Mouse (Mus musculus) 3134 (cell line): ENCODE results near the gene Rnf144a.

ENCODE experiments used
- DNase-seq: peaks from one replicate; pipeline ENCODE4 v3.0.0-alpha.2; 2011; ENCODE audit warnings: low spot score; ENCODE audit not compliant: insufficient read length; ENCODE audit errors: extremely low read depth

Gene Rnf144a

DNA sequence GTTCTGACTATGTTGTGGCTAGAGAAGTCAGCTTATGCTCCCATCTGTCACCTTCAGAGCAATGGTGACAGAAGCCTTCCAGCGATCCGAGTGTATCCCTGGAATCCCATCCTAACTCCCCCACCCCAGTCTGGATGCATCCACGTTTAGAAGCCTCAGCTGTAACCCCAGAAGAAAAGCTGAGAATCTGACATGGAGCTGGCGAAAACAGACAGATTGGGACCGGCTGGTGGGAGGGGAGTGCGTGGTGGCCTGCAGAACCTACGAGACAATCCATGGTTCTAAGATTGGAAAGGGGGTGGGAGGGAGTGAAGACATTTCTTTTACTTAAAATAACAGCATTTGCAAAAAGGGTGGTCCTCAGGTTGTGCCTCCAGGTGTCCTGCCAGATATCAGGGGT is 37.4 kb downstream of the Rnf144a start:
- no peak for DNase-seq

GRCm38 (mm10) chr12:26376541-26377323 is 38.3 kb downstream of the Rnf144a start:
- DNase-seq, result no peak

GRCm38 (mm10) chr12:26373721-26374120 is 41.3 kb downstream of the Rnf144a start:
- no peak for DNase-seq

DNA sequence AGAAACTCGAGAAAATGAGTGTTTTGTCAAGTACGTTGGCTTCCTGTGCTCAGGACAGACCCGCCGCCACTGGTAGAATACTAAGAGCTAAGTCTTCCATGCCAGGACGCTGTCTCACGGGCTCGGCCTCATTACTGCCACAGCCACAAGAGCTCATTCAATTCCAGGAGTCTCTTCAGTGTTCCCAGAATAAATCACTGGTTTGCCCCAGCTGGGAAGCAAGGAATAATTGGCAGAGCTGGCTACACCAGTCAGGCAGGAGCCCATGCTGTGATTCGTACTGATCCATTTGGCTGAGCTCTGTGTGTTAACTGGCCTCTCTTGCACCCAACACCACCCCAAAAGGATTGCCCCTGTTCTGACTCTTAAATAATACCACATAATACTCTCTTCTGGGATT is 45.0 kb downstream of the Rnf144a start:
- DNase-seq, result no peak

DNA sequence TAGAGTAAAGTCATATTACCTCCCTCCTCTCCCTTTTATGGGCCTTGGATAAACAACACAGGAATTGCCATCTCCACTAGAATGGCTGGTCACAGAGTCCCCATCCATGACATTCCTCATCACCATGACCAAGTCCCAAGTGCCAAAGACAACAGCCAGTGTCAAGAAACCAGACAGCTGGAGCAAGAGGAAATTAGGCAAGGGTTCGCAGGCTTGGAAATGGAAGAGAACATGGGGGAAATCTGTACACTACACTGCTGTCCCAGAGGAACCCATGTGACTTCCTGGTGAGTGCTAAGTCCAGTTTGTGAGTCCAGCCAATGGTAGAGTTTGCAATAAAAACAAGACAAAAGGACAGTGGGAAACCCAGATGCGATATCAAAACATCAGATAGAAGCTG is 47.7 kb downstream of the Rnf144a start:
- no peak for DNase-seq

GRCm38 (mm10) chr12:26366372-26366771 is 48.7 kb downstream of the Rnf144a start:
- DNase-seq, result no peak

DNA sequence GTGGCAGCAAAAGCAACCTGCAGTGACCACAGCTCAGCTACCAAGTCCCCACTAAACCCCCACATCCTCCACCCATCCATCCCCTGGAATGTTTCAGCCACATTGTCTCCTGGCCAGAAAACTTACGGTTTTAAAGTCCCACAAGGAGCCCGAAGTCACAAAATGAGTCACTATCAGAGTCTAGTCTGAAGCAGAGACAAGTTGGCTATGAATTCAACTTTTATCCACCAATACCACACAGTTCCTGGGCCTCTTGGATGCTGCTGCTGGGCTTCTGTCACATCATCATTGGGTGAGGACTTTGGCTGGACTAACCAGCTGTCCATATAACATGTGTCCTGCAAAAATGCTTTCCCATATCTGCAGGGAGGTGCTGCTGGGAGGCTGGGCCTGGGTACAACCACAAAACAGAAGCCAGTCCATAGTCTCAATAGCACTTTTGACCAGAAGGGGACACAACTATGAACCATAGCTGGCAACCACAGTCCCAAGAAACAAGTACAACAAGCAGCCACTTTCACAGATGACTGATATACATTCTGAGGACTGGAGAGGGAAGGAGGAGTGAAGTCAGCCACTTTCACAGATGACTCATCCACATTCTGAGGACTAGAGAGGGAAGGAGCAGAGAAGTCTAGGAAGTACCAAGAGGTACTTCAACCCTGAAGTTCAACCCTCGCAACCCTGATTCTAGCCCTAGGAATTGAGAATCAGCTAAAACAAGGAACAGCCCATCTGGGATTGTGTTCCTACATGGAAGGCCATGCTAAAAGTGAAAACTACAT is 49.3 kb downstream of the Rnf144a start:
- DNase-seq, result no peak

DNA sequence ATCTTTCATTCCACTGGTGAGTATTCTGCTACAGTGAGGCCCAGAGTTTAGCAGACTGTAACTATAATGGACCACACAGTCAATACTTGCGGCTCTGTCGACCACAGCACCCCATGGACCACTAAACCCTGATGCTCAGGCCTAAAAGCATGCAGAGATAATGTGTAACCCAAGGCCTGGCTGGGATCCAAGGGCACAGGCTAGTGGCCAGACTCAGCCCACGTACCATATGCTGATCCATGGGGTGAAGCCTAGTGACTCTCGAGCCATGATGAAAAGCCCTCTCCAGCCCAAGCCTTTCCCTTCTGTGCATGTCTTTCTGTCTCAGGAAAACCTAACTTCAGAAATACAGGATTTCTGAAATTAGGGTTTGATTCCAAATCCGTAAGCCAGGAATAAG is 50.2 kb downstream of the Rnf144a start:
- DNase-seq, result no peak

- no peak for DNase-seq
Measured at GRCm38 (mm10) chr12:26360946-26361523, 54.0 kb downstream of the Rnf144a start.

DNA sequence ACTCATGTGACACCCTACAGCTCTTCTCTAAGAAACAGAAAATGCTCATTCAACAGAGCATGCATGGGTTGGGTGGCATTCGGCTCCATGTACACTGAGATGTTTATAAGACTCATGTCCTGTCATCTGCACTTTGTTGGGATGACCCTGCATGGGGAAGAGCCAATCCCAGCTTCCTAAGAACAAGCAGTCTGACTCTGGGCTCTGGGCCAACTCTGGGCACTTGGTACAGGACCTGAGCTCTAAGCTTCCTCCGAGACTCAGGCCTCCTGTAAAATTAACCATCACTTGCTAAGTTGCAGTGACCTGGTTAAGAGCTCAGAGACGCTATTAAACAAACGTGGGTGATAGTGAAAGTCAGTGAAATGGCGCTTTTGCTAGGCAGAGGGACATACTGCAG is 55.2 kb downstream of the Rnf144a start:
- DNase-seq, result no peak

- DNase-seq, result no peak
Measured at GRCm38 (mm10) chr12:26359241-26359640, 55.8 kb downstream of the Rnf144a start.

- no peak for DNase-seq
Measured at GRCm38 (mm10) chr12:26357246-26357645, 57.8 kb downstream of the Rnf144a start.

DNA sequence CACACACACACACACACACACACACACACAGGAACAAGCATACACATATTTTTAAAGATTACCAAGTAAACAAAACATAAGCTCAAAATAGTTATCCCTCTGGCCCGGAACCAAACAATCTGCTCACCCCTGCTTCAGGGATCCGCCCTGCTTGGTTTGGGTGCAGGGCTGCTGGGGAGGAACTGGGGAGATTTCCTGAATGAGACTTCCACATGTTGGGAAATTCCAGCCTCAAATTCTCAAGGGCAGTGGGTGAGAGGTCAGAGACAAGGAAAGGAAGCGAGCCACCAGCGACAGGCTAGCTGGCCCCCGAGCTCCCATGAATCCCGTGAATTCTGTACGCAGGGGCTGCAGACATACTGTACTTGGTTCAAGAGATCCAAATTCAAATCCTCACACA is 58.9 kb downstream of the Rnf144a start:
- no peak for DNase-seq

GRCm38 (mm10) chr12:26351321-26351720 is 63.7 kb downstream of the Rnf144a start:
- DNase-seq, result no peak

- DNase-seq, result no peak
Measured at GRCm38 (mm10) chr12:26344408-26344807, 70.6 kb downstream of the Rnf144a start.

- DNase-seq, result no peak
Measured at GRCm38 (mm10) chr12:26343131-26343530, 71.9 kb downstream of the Rnf144a start.

DNA sequence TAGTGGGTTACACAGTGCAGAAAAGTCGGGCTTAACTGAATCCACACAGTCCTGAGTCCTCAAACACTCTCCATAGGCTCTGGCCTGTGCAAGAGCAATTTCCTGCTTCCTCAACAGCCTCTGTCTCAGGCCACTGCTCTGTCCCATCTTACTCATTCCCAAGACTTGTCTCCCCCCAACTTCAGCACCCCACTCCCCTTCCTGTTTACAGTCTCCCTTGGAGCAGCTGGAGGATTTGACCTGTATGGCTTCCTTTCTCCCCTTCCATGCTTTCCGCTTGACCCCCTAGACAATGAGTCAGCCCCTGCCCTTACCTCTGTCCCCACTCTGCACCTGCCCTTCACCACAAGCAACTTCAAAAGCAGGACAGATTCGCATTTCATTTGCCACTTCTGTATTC is 72.4 kb downstream of the Rnf144a start:
- no peak for DNase-seq

DNA sequence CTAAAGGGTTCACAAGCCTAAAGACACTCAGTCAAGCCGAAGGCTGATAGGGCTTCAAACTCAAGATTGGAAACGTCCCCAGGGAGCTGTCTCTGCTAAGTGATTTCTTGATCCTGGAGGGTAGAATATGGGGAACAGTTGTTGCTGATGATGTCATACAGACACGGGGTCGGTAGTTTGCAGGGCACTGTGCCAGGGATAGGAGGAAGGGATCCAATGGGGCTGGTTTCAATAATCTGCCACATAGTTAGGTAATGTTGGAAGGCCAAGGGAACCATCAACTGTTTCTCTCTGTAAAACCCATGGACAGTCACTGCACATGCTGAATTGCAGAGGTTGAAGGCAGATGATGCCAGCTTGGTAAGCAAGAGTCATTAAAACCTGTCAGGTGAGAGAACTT is 73.0 kb downstream of the Rnf144a start:
- no peak for DNase-seq

- no peak for DNase-seq
Measured at GRCm38 (mm10) chr12:26340621-26341020, 74.4 kb downstream of the Rnf144a start.

GRCm38 (mm10) chr12:26339886-26340285 is 75.2 kb downstream of the Rnf144a start:
- DNase-seq, result no peak

- DNase-seq, result no peak
Measured at GRCm38 (mm10) chr12:26339181-26339580, 75.9 kb downstream of the Rnf144a start.

DNA sequence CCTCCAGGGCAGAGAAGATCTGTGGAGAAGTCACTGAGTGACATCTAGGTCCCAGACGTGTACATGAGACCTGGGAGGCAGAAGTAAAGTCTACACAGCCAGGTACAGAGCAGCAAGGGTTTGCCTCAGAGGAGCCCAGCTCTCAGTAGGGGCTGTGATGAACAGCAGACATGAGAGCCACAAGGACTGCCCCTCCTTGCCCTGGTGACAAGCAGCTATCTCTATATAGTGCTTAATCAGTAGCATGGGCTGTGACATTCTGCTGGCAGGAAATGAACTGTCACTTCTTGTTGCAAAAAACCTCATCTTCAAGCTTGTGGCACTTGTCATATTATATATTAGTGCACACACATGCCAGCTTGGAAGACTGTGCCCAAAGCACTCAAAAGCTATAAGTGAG is 81.4 kb downstream of the Rnf144a start:
- no peak for DNase-seq
